Mouse (Mus musculus) urinary bladder, adult 18-20 months (tissue): ENCODE results near the gene Cabp7.

Experiments
- DNase-seq, 2 experiments: peaks; one replicate each; pipeline ENCODE4 v3.0.0; 2022; ENCODE audit warnings: low spot score in 2 of 2, mixed read lengths in 2 of 2

The Cabp7 gene

DNA sequence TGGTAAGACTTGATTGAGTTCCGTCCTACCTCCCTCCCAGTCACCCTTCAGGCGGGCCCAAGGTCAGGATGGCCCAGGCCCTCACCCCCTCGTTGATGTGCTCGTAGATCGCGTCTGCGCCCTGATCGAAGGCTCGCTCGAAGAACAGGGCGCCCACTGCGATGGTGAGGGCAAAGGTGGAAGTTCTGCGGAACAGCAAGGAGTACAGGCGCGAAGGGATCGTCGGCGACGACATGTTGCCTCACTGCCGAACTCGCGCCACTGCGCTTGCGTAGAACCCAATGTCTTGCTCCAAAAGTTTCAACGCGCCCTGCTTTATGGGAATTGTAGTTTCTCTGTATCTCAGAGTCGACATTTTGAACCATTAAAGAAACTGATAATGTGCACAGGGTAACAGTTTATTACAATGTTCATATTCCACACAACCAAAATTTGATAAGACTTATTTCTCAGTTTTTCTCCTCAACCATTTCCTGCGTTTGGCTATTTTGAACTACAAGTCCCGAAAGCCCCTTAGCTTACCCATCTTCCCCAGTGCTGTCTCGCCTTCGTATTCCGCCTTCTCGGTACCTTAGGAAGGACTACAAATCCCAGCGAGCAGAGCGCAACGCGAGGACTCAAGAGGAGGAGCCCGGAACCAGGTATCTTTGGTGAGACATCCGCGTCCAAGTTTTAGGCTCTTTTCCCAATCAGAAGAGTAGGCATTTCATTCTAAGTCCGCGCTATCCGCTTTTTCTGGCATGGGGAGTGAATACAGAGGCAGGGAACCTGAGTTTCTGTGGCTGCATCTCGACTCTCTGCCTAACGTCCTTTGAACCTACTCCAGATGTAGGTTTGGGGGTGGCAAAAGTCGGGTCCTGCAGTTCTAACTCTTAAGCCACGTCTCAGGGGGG is 42.3 kb downstream of the Cabp7 start, which contains the start of the genes Uqcr10 and Zmat5:
Gene Uqcr10 (minus strand): TSS at position 271 of the 893 bp plus-strand sequence.
Gene Zmat5 (plus strand): TSS at position 607 of the 893 bp plus-strand sequence.
- peak; percentile 84 to 87 for DNase-seq

DNA sequence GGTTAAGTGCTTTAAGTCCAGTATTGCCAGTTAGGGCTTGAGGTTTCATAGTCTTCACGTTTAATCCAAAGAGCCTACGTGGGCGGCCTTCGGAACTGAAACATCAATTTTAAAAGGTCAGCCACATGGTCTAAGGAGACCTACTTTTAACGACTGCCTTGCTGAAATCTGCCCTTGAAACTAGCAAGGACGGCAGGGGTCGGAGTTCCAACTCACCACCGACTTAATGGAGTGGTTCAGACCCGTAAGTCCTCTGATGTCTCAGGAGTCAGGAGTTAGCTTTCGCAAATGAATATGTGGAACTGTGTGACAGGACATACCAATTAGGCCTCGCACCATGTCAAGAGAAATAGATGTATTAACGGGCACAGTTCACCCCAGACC is 42.9 kb downstream of the Cabp7 start:
- no peak for DNase-seq

DNA sequence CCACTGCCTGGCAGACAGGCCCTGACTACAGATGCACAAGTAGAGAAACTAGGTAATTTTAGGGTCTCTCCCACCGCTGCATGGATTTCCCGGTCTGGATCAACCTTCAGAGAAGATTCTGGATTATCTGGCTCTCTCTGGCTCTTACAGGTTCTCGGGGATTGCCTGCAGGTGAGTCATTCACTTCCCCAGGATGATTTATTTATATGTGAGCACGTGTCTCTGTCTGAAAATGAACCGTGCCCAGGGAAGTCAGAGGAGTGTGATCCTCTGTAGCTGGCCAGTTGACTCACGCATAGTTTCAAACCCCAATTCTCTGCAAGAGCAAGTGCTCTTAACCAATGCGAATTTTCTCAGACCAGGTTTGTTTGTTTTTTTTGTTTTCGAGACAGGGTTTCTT is 45.9 kb downstream of the Cabp7 start:
- peak in 1 of 2 experiments; percentile 45 for DNase-seq

DNA sequence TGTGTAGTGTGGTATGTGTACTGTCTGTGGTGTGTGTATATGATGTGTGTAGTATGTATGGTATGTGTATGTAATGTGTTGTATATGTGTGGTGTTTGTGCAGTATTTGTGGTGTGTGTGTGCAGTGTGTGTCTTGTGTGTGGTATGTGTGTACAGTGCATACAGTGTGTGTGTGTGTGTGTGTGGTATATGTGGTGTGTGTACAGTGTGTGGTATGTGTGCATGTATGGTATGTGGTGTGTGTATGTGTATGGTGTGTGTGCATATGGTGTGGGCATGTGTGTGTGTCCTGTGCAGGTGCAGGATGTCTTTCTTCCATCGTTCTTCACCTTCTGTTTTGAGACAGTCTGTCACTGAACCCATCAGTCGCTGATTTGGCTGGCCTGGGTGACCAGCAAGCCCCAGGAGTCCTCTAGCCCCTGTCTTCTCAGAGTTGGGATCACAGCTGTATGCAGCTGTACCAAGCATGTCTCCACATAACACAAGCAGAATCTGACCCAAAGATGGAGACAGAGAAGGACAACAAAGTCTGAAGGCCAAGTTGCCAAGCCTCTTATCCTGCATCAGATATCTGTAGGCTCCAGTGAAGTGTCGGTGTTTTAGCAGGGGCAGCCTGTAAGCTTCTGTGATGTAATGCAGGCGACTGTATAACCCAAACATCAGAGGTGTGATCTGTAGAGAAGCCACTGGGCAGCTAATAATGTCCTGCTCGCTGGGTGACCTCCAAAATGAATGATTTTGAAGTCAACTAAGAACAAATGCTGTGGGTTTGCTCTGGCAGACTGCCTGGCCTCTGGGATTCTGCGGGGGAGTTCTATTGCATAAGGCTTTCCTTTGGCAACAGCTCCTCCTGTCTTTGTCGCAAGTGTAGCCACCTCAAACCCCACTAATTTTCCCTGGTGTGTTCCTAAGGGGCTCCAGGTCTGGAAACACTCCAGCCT is 49.3 kb downstream of the Cabp7 start:
- DNase-seq: peak in 1 of 2 experiments; percentile 69

DNA sequence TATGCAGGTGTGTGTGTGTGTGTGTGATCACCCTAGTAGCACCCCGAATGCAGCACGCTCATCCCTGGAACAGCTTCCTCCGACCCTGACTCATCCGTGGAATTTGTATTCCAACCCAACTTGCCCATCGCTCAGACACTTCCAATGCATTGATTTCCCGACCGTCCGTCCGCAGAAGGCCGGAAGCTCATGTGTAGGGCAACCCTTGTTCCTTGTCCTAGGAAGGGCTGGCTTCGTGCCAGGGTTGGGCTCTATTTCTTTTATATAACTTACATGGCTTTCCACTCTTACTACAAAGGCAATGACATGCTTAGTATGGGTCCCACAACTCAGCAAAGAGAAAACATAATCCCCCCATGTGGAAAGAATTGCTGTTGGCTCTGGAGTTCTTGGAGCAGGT is 54.4 kb downstream of the Cabp7 start:
- DNase-seq: no peak

DNA sequence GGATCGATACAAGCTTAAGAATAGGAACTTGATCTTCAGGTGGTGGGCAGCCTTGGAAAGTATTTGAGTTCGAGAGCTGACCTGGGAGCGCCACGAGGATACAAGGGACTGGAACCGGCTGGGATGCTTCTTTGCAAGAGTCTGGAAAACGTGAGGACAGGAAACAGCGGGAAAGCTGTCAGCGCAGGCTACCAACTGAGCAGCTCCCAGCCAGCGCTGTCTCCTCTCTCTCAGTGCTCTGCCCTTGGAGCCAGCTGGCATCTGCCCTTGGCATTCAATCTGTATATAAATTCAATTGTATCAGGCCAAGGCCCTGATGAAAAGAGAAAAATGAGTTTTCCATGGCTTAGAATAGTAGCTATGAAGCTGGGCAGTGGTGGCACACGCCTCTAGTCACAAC is 55.4 kb downstream of the Cabp7 start:
- DNase-seq: no peak

DNA sequence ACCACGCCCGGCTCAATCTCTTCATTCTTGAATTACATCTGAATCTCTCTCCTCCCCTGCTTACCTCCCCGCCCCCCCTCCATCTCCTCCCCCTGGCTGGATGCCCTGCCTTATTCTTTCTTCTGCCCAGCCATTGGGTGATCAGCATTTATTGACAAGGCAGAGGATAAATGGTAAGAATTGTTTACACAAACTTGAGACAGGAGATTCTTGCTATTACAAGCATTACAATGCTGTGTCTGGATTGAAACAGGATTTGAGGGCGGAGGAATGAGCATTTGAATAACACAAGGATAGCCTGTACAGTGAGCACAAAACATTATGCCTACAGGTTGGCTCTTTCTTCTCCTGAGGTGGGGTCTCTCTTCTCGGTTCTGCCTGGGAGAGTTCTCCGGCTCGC is 56.2 kb downstream of the Cabp7 start:
- no peak for DNase-seq

DNA sequence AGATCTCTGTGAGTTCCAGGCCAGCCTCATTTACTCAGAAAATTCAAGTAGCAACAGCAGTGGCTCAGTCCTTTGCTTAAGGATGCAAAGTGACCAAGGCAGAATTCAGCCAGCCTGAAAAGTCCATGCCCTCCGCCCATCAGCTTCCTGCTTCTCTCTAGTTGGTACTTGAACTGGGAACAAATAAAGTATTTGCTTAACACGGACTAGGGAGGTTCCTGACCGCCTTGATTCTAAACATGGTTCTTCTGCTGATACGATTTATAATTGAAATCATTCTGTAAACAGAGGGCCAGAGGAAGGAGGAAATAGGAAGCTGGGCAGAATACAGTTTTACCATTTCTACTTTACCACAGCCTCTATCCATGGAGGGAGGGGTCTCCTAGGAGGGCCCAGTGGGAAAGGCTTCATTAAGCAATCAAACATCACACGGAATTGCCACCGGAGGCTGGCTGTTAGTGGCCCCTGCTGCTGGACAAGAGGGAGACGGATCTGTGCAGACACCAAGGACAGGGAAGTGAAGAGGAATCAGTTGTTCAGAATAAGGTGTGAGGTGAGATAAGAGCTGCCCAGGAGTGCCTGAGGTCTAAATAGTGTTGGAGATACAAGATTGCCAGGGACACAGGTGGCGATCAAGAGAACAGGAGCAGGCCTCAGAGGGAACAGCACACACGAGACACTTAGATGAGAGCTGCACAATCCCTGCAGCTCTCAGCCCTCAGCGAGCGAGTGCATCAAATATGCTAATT is 57.8 kb downstream of the Cabp7 start:
- peak; percentile 35 to 59 for DNase-seq

DNA sequence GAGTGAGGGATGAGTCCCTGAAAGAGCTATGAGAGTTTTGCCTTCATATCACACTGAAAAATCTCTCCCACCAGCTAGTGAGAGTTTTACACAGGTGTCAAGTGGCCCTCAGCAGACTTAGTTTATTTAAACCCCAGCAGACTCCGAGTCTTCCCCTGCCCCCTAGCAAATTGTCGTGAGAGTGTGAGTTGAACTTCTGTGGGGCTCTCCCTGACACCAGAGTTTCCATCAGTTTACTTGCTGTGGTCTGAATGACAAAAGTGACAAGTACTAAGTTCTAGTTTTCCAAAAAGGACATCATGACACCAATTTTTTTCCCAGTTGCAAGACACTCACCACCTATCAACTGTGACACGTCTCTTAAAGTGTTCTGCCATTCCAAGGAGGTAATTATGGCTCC is 58.7 kb downstream of the Cabp7 start:
- no peak for DNase-seq

DNA sequence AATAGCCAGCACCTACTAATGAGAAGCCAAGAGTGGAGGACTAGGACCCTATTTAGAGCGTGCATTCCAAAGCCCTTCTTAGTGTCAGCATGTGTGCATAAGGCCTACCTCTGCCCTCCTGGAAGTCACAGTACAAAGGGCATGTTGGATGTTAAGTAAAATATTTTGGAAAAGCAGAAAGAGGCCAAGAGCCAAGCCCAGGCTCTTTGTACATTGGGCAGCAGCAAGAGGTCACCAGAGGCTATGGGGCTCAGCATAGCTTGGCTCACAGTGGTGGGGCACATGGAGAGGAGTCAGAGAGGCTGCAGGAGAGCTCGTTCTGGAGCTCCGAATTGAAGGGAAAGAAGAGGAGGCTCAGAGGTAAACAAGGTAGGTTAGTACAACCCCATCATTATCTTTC is 59.6 kb downstream of the Cabp7 start:
- DNase-seq: no peak
